Mouse (Mus musculus) heart, postnatal 0 days (tissue): Measurements from ENCODE around the gene Slc52a3.

Experiments used
- CTCF ChIP-seq: IDR thresholded peaks from 2 replicates; pipeline ENCODE4 v1.5.1; 2016; ENCODE audit warnings: antibody characterized with exemption, control low read depth, low read depth
- EP300 ChIP-seq: IDR thresholded peaks from 2 replicates; pipeline ENCODE4 v1.6.1; 2016; ENCODE audit warnings: antibody characterized with exemption, low read depth

DNA sequence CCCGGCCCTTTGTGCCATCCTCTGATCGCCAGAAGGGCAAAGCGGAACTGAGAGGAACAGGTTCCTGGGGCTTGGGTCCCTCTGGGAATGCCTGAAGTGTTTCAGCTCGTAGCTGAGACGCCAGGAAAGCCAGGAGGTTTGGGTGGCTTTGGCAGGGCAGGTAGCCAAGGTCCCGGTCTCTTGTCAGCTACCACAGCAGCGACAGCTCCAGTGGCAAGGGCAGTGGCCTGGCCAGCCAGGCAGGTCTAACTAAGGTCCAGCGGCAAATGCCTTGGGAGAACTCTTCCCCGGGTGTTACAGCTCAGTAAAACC is 60.9 kb downstream of the Slc52a3 start:
- TF ChIP-seq CTCF = no peak
- TF ChIP-seq EP300 = no peak
